Mouse (Mus musculus): ENCODE measurements around the gene Gcnt2. TPM values are rescaled to one million over a fixed set of nuclear protein-coding genes. Genes with fewer than 3 reads are reported as not detected.
A peak's percentile ranks its signal among the peaks of the same experiment; 100 is the strongest.

Gene Gcnt2
- polyA plus RNA-seq, 1 experiment: 5.3 TPM

DNA sequence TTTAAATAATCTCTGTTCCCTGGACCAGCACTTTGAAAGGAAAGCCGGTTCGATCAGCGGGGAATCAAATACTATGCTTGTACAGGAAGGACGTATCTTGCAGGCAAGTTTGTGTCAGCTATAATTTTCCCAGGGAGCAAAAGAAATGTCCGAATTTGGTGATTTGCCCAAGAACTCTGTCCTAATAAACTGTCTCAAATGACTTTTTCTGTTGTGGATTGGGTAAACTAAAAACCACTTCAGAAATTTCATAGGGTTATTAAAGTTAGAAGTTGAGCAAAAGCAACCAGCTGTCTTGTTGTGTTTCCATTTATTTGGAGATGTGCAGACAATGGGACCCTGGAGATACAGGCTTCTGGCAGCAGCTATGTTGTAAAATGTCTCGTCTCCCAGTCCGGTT lies 47.7 kb downstream of the Gcnt2 start:
- Histone ChIP-seq H3K4me3 (ENCODE audit: insufficient read depth, low read depth, low read length) (no peak overlapping the region), H3K27ac (replicated peaks; ENCODE audit: low read depth, low read length) (peak overlapping the region; percentile 68)

DNA sequence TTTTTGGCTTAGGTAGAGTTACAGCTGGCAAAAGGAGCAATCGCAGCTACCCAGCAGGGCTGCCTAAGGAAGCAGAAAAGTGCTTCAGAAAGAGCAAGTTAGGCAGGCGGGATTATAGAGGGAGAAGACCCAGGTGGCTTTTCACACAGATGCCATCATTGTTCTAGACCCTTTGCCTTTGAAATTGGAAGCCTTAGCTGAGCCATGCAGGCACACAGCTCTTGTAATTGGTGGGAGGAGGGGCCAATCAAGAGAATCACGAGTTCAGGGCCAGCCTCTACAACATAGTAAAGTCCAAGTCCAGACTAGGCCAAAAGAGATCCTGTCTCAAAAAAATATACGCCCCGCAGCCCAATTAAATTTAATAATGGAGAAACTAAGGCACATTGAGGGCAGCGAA lies 48.5 kb downstream of the Gcnt2 start:
- H3K4me3 ChIP-seq (ENCODE audit: insufficient read depth, low read depth, low read length): no peak overlapping the region
- H3K27ac ChIP-seq (replicated peaks; ENCODE audit: low read depth, low read length): peak overlapping the region; percentile 68
- H3K4me1 ChIP-seq (ENCODE audit: control insufficient read depth, insufficient read depth, insufficient read length, low read length): peaks cover 12% of the 10 kb centered on the region

More for the DNA sequence above, 47.7 kb downstream of the Gcnt2 start:
- peaks cover 13% of the 10 kb centered on the region for H3K4me1 ChIP-seq (ENCODE audit: control insufficient read depth, insufficient read depth, insufficient read length, low read length)

DNA sequence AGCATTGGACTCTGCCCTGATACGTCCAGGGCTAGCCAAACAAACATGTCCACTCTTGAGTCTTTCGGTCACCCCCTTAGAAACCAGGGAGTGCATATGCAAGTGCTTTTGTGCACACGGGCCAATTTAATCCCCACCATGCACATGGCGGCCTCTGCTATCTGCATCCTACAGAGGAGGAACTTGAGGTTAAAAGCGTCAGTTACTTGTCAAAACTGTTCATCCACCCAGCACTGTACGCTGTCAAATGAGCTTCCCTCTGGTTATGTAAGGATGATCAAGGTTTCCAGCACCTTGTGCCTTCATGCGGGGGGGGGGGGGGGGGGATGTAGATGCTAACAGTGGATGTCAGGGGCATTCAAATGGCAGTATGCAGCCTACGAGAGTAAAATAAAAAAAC lies 49.5 kb downstream of the Gcnt2 start:
- Histone ChIP-seq H3K27ac (replicated peaks; ENCODE audit: low read depth, low read length) (no peak overlapping the region), H3K4me1 (ENCODE audit: control insufficient read depth, insufficient read depth, insufficient read length, low read length) (peaks cover 16% of the 10 kb centered on the region), H3K4me3 (ENCODE audit: insufficient read depth, low read depth, low read length) (no peak overlapping the region)

GRCm38 (mm10) chr13:40910047-40910446 lies 50.5 kb downstream of the Gcnt2 start:
- H3K4me1 ChIP-seq (ENCODE audit: control insufficient read depth, insufficient read depth, insufficient read length, low read length): peaks cover 16% of the 10 kb centered on the region
- H3K27ac ChIP-seq (replicated peaks; ENCODE audit: low read depth, low read length): no peak overlapping the region
- no peak overlapping the region for H3K4me3 ChIP-seq (ENCODE audit: insufficient read depth, low read depth, low read length)

- Histone ChIP-seq H3K4me3 (ENCODE audit: insufficient read depth, low read depth, low read length) (no peak overlapping the region), H3K27ac (replicated peaks; ENCODE audit: low read depth, low read length) (0 out of 2 replicates have a peak overlapping the region, but pooled peaks have one; percentile 12)
These were observed 52.4 kb downstream of the Gcnt2 start for GRCm38 (mm10) chr13:40911951-40912350.

DNA sequence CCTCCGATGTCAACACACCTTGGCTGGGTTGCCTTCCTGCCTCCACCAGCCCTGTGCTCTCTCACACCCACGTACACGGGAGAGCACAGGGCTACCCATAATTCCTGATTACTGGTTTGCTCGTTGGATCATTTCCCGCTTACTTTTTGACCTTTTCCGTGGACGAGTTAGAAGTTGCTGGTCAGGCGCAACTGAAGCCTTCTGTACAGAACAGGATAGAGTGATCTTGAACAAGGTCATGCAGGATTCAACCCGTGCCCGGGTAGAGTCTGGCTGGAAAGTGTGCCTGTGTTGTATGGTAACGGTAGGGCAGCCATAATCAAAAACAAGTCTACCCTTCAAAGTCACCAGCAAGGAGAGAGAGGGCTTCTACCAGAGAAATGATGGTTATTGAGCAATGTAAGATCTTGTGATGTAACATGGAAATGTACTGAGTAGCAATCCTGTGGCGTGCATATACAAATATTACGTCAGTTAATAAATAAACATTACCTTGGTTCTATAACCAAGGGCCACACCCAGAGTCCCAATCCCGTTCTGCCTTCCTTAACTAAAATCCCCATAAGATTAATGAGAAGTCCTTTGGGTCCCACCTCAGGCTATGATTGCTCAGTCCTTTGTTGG lies 54.0 kb downstream of the Gcnt2 start:
- Histone ChIP-seq H3K27ac (replicated peaks; ENCODE audit: low read depth, low read length) (peak overlapping the region; percentile 22), H3K4me1 (ENCODE audit: control insufficient read depth, insufficient read depth, insufficient read length, low read length) (peaks cover 4% of the 10 kb centered on the region; the same call in 1 of the 2 replicates), H3K4me3 (ENCODE audit: insufficient read depth, low read depth, low read length) (no peak overlapping the region)

More at GRCm38 (mm10) chr13:40911951-40912350, 52.4 kb downstream of the Gcnt2 start:
- H3K4me1 ChIP-seq (ENCODE audit: control insufficient read depth, insufficient read depth, insufficient read length, low read length): peaks cover 9% of the 10 kb centered on the region; the same call in 1 of the 2 replicates

DNA sequence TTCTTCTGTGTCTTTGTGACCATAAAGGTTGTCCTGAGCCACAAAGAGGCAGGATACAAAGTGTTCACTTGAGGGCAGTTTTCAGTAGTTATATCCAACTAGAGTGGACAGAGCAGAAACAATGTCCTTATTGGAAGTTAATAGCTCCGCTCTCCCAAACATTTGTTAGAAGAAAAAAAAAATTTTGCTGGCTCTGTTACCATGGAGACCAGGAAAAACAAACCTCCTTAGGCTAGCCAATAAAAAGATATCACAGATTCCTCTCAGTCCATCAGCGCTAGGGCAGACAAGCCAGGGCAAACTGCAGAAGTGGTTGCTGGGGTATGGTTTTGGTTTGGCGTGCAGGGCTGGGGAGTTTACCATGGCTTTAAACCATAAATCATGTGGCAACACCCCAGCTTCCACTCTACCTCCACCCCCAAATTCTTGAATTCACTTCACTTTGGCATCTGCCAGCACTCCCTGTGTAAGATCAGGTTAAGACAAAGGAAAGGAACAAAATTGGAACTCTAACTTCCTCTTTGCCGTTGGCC lies 54.6 kb downstream of the Gcnt2 start:
- H3K27ac ChIP-seq (replicated peaks; ENCODE audit: low read depth, low read length): peak overlapping the region; percentile 17; the same call in 1 of the 2 replicates
- H3K4me1 ChIP-seq (ENCODE audit: control insufficient read depth, insufficient read depth, insufficient read length, low read length): peaks cover 4% of the 10 kb centered on the region; the same call in 1 of the 2 replicates
- H3K4me3 ChIP-seq (ENCODE audit: insufficient read depth, low read depth, low read length): no peak overlapping the region

- Histone ChIP-seq H3K4me3 (ENCODE audit: insufficient read depth, low read depth, low read length) (peak overlapping the region; percentile 73), H3K27ac (replicated peaks; ENCODE audit: low read depth, low read length) (peak overlapping the region; percentile 75), H3K4me1 (ENCODE audit: control insufficient read depth, insufficient read depth, insufficient read length, low read length) (peaks cover 8% of the 10 kb centered on the region; the same call in 1 of the 2 replicates)
These were observed 57.0 kb downstream of the Gcnt2 start for GRCm38 (mm10) chr13:40916321-40917160.

DNA sequence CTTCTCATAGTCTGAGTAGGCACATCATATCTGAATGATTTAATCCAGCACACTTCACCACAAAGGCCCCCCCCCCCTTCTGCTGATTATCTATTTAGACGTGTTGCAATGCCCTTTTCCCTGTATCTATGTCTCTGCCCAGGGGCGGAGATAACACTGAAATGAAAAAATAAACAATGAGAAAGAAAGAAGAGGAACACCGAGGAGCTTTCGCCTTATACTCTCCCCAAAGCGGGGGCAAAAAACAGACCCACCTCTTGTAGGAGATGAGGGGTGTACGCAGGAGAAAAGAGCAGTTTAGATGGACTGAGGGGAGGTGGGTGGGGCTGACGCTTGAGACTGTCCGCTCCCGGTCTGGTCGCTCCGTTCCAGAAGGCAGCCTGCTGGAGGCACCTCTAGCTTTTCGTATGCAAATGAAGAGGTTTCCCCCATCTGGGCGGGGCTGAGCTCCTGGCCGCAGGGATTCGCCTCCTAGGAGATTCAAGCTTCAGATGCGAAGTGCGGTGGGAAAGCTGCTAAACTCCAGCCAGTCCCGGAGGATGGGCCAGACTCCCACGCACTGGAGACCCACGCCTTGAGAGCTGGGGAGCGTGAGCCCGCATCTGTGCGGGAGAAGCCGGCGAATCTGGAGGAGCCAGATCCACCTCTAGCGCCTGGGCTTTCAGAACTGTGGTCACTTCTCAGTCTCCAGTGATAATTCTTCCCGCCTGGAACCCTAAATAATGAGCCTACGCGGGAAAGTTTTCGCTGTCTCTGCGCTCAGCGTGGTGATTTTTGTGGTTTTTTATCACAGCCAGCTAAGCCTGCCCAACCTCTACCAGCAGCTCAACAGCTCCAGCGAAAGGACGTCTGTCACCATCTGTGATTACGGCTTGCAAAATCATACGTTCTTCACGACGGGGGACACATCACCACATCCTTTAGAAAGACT lies 57.9 kb downstream of the Gcnt2 start:
- Histone ChIP-seq H3K27ac (replicated peaks; ENCODE audit: low read depth, low read length) (peak overlapping the region; percentile 75), H3K4me3 (ENCODE audit: insufficient read depth, low read depth, low read length) (peak overlapping the region; percentile 73), H3K4me1 (ENCODE audit: control insufficient read depth, insufficient read depth, insufficient read length, low read length) (peaks cover 9% of the 10 kb centered on the region; the same call in 1 of the 2 replicates)

- Histone ChIP-seq H3K4me1 (ENCODE audit: control insufficient read depth, insufficient read depth, insufficient read length, low read length) (peaks cover 5% of the 10 kb centered on the region; the same call in 1 of the 2 replicates), H3K4me3 (ENCODE audit: insufficient read depth, low read depth, low read length) (no peak overlapping the region), H3K27ac (replicated peaks; ENCODE audit: low read depth, low read length) (0 out of 2 replicates have a peak overlapping the region, but pooled peaks have one; percentile 27)
These were observed 61.9 kb downstream of the Gcnt2 start for GRCm38 (mm10) chr13:40921326-40922059.

DNA sequence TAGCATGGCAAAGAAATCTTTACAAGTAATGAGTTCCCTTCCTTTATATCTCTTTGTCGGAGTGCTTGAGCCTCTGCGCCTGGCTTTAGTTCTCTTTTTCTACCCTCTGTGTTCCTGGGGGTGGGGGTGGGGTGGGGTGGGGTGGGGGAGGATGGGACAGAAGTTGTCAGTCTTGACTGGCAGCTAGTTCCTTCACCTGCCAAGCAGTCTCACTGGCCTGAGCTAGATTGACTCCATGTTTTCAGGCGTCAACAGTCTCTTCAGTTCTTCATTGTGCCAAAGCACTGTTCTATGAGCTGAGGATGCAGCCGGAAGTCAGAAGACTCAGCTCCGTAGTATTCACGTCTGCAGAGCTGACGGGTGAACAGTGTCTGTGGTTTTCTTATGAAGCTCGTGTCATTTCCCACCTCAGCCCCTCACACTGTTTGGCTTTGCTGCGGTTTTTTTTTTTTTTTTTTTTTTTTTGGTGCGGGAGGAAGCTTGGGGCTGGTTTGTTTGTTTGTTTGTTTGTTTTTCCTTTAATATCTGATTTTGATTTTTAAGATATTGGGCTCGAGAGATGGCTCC lies 62.8 kb downstream of the Gcnt2 start:
- no peak overlapping the region for H3K4me3 ChIP-seq (ENCODE audit: insufficient read depth, low read depth, low read length)
- H3K4me1 ChIP-seq (ENCODE audit: control insufficient read depth, insufficient read depth, insufficient read length, low read length): peaks cover 5% of the 10 kb centered on the region; the same call in 1 of the 2 replicates
- H3K27ac ChIP-seq (replicated peaks; ENCODE audit: low read depth, low read length): no peak overlapping the region

- Histone ChIP-seq H3K27ac (replicated peaks; ENCODE audit: low read depth, low read length) (no peak overlapping the region), H3K4me1 (ENCODE audit: control insufficient read depth, insufficient read depth, insufficient read length, low read length) (peaks cover 8% of the 10 kb centered on the region; the same call in 1 of the 2 replicates)
These were observed 64.3 kb downstream of the Gcnt2 start for GRCm38 (mm10) chr13:40923756-40924315.

DNA sequence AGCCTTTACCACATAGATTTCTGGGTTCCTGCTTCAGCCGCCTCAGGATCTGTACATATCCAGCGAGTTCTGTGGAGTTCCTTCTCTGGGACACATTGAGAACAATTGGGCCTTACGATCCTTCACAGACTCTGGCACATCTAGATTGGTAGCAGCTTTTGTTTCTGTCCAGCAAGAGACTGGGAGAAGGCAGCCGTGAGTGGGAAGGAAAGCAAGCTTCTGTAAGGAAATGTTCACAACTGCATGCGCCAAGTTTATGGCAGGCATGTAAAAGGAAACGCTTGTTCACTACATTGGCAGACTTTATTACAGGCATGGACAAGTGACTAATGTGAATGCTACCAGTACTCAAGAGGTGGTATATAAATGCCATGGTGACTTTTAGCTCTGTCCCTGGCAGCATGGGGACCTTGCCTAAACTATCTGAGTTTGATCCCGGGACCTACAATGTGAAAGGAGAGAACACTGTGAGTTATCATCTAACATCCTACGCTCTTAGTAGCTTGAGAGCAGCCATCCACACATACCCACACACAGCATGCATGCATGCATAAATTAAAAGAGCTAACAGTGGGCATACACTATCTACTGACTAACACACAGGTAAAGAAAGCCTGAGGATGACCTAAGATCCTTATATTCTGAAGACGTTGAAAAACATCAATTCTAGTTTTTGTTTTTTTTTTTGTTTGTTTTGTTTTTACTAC lies 68.8 kb downstream of the Gcnt2 start:
- no peak overlapping the region; the same call in 1 of the 2 replicates for H3K27ac ChIP-seq (replicated peaks; ENCODE audit: low read depth, low read length)
- peaks cover 4% of the 10 kb centered on the region; the same call in 1 of the 2 replicates for H3K4me1 ChIP-seq (ENCODE audit: control insufficient read depth, insufficient read depth, insufficient read length, low read length)
- no peak overlapping the region for H3K4me3 ChIP-seq (ENCODE audit: insufficient read depth, low read depth, low read length)

More at GRCm38 (mm10) chr13:40923756-40924315, 64.3 kb downstream of the Gcnt2 start:
- H3K4me3 ChIP-seq (ENCODE audit: insufficient read depth, low read depth, low read length): no peak overlapping the region

Measured in brown adipose tissue, adult 24 weeks (tissue).